Mouse (Mus musculus) neural tube, embryonic 11.5 days (tissue): ENCODE data around the gene Resp18. TPM values are rescaled to one million over a fixed set of nuclear protein-coding genes. Genes with fewer than 3 reads are reported as not detected.

Experiments
- ATAC-seq: fragments of 200-750 bp; cut with Nextera tagmentation; 2 replicates; pipeline ENCODE4 v1.8.0; 2017; ENCODE audit warnings: moderate number of reproducible peaks, mild to moderate bottlenecking, moderate TSS enrichment, moderate library complexity; ENCODE audit not compliant: insufficient read depth, low FRiP score, low TSS enrichment
- DNase-seq: peaks from one replicate; pipeline ENCODE4 v3.0.0-alpha.2; 2015; ENCODE audit warnings: low spot score
- H3K27ac ChIP-seq: fragments of 300-500 bp; sonication (generic); 2 replicates; pipeline ENCODE4 v1.5.1; 2014; ENCODE audit warnings: low read depth, mild to moderate bottlenecking, low read length
- H3K27me3 ChIP-seq: fragments of 300-500 bp; sonication (generic); 2 replicates; pipeline ENCODE4 v1.6.1; 2014; ENCODE audit warnings: mild to moderate bottlenecking, low read length, mixed read lengths; ENCODE audit not compliant: control insufficient read depth, insufficient read depth
- H3K36me3 ChIP-seq: fragments of 300-500 bp; sonication (generic); 2 replicates; pipeline ENCODE4 v1.6.1; 2014; ENCODE audit warnings: mild to moderate bottlenecking, low read length, moderate library complexity, mixed read lengths; ENCODE audit not compliant: control insufficient read depth, insufficient read depth
- H3K4me1 ChIP-seq: fragments of 300-500 bp; sonication (generic); 2 replicates; pipeline ENCODE4 v1.6.1; 2014; ENCODE audit warnings: low read length, mixed read lengths; ENCODE audit not compliant: control insufficient read depth, insufficient read depth
- H3K4me2 ChIP-seq: fragments of 300-500 bp; sonication (generic); 2 replicates; pipeline ENCODE4 v1.6.1; 2014; ENCODE audit warnings: low read depth, mild to moderate bottlenecking, moderate library complexity
- H3K4me3 ChIP-seq: fragments of 300-500 bp; sonication (generic); 2 replicates; pipeline ENCODE4 v1.5.1; 2014; ENCODE audit warnings: low read depth, low read length
- H3K9ac ChIP-seq: fragments of 300-500 bp; sonication (generic); 2 replicates; pipeline ENCODE4 v1.6.1; 2014; ENCODE audit warnings: mild to moderate bottlenecking, low read length
- H3K9me3 ChIP-seq: fragments of 300-500 bp; sonication (generic); 2 replicates; pipeline ENCODE4 v1.6.1; 2016; ENCODE audit warnings: low read length; ENCODE audit not compliant: control insufficient read depth
- WGBS: fragments of 180-500 bp; shearing (Covaris S2); extraction: QIAGEN DNeasy Blood & Tissue Kit; methylation state at CpG from one replicate; pipeline ENCODE4 v1.1.7; 2014; 5-methylcytosine and 5-hydroxymethylcytosine counted together
- polyA plus RNA-seq: library from polyadenylated mRNA; unstranded; fragments of >200 nt; fragmentation: Nextera tagmentation; extraction: Ambion mirVana; gene quantifications from 2 replicates; pipeline ENCODE4 v1.2.1, GENCODE M21; 2014

The Resp18 gene
- polyA plus RNA-seq, 1 experiment from 2014 or later: 35.0 TPM

GRCm38 (mm10) chr1:75231664-75232152 lies 46.5 kb downstream of the Resp18 start, which contains the start of gene A630095N17Rik:
Gene A630095N17Rik (minus strand): TSS chr1:75232102.
- no peaks in the 10 kb centered on the region for H3K36me3 ChIP-seq
- no peak within 1 kb of the TSS for H3K9ac ChIP-seq
- H3K4me1 ChIP-seq: no peaks in the 10 kb centered on the region
- H3K27me3 ChIP-seq: no peaks in the 10 kb centered on the region
- DNase-seq (no peak), ATAC-seq (no peak)
- no peak within 1 kb of the TSS for H3K27ac ChIP-seq
- WGBS: 78% methylated on average over 5 of the region's 5 CpGs
- no peak within 1 kb of the TSS for H3K4me2 ChIP-seq
- no peak within 1 kb of the TSS for H3K4me3 ChIP-seq
- H3K9me3 ChIP-seq: no peaks in the 10 kb centered on the region

- no peaks in the 10 kb centered on the region for H3K36me3 ChIP-seq
- no peaks in the 10 kb centered on the region for H3K9me3 ChIP-seq
- no peak overlapping the region for H3K9ac ChIP-seq
- H3K27ac ChIP-seq: no peak overlapping the region
- H3K4me1 ChIP-seq: no peaks in the 10 kb centered on the region
- no peak overlapping the region for H3K4me3 ChIP-seq
- H3K4me2 ChIP-seq: no peak overlapping the region
- DNase-seq (no peak), ATAC-seq (no peak)
- WGBS: 79% methylated on average over 4 of the region's 4 CpGs
- H3K27me3 ChIP-seq: no peaks in the 10 kb centered on the region
These were observed 47.0 kb downstream of the Resp18 start for GRCm38 (mm10) chr1:75231224-75231623.

GRCm38 (mm10) chr1:75230335-75230994 lies 47.8 kb downstream of the Resp18 start:
- no peaks in the 10 kb centered on the region for H3K36me3 ChIP-seq
- WGBS: 73% methylated on average over 7 of the region's 7 CpGs
- DNase-seq: no peak
- no peaks in the 10 kb centered on the region for H3K4me1 ChIP-seq
- H3K9ac ChIP-seq: no peak overlapping the region
- H3K27me3 ChIP-seq: no peaks in the 10 kb centered on the region
- no peaks in the 10 kb centered on the region for H3K9me3 ChIP-seq
- no peak overlapping the region for H3K4me2 ChIP-seq
- no peak for ATAC-seq
- no peak overlapping the region for H3K4me3 ChIP-seq
- no peak overlapping the region for H3K27ac ChIP-seq

- DNase-seq (no peak), ATAC-seq (no peak)
- Histone ChIP-seq H3K9me3 (no peaks in the 10 kb centered on the region), H3K27ac (no peak overlapping the region), H3K4me3 (no peak overlapping the region), H3K27me3 (no peaks in the 10 kb centered on the region), H3K4me1 (no peaks in the 10 kb centered on the region), H3K9ac (no peak overlapping the region), H3K4me2 (no peak overlapping the region), H3K36me3 (no peaks in the 10 kb centered on the region)
- 79% methylated on average over 4 of the region's 4 CpGs for WGBS
These were observed 49.1 kb downstream of the Resp18 start for GRCm38 (mm10) chr1:75229158-75229557.

GRCm38 (mm10) chr1:75227653-75228052 lies 50.6 kb downstream of the Resp18 start:
- Histone ChIP-seq H3K9ac (no peak overlapping the region), H3K4me2 (no peak overlapping the region), H3K27me3 (0 out of 2 replicates have a peak, but pooled peaks cover 3% of the 10 kb centered on the region), H3K4me1 (no peaks in the 10 kb centered on the region), H3K9me3 (no peaks in the 10 kb centered on the region), H3K4me3 (no peak overlapping the region), H3K36me3 (no peaks in the 10 kb centered on the region), H3K27ac (no peak overlapping the region)
- WGBS: 69% methylated on average over 1 of the region's 1 CpGs
- ATAC-seq (no peak), DNase-seq (no peak)

- Histone ChIP-seq H3K9me3 (no peaks in the 10 kb centered on the region), H3K4me1 (no peaks in the 10 kb centered on the region), H3K9ac (no peak overlapping the region), H3K27me3 (0 out of 2 replicates have a peak, but pooled peaks cover 7% of the 10 kb centered on the region), H3K4me3 (no peak overlapping the region), H3K4me2 (no peak overlapping the region), H3K27ac (no peak overlapping the region), H3K36me3 (no peaks in the 10 kb centered on the region)
- 71% methylated on average over 2 of the region's 2 CpGs for WGBS
- DNase-seq (no peak), ATAC-seq (no peak)
These were observed 52.1 kb downstream of the Resp18 start for GRCm38 (mm10) chr1:75226138-75226537.

GRCm38 (mm10) chr1:75225473-75225872 lies 52.7 kb downstream of the Resp18 start:
- 69% methylated on average over 3 of the region's 3 CpGs for WGBS
- Histone ChIP-seq H3K9me3 (no peaks in the 10 kb centered on the region), H3K27ac (no peak overlapping the region), H3K4me1 (no peaks in the 10 kb centered on the region), H3K4me3 (no peak overlapping the region), H3K4me2 (no peak overlapping the region), H3K9ac (no peak overlapping the region), H3K27me3 (peaks cover 12% of the 10 kb centered on the region), H3K36me3 (no peaks in the 10 kb centered on the region)
- DNase-seq (no peak), ATAC-seq (no peak)

- Histone ChIP-seq H3K36me3 (no peaks in the 10 kb centered on the region), H3K4me1 (peaks cover 12% of the 10 kb centered on the region), H3K9me3 (no peaks in the 10 kb centered on the region; the same call in 1 of the 2 replicates), H3K4me2 (no peak overlapping the region), H3K4me3 (no peak overlapping the region), H3K27ac (no peak overlapping the region), H3K9ac (no peak overlapping the region), H3K27me3 (peaks cover 32% of the 10 kb centered on the region)
- DNase-seq: no peak
- ATAC-seq: no peak
- WGBS: 74% methylated on average over 6 of the region's 6 CpGs
These were observed 54.7 kb downstream of the Resp18 start for GRCm38 (mm10) chr1:75223532-75223931.

GRCm38 (mm10) chr1:75222926-75223325 lies 55.3 kb downstream of the Resp18 start:
- Histone ChIP-seq H3K27me3 (peaks cover 37% of the 10 kb centered on the region), H3K27ac (no peak overlapping the region), H3K4me1 (peaks cover 13% of the 10 kb centered on the region), H3K4me2 (no peak overlapping the region), H3K9ac (no peak overlapping the region), H3K9me3 (no peaks in the 10 kb centered on the region; the same call in 1 of the 2 replicates), H3K4me3 (no peak overlapping the region), H3K36me3 (no peaks in the 10 kb centered on the region)
- DNase-seq (no peak), ATAC-seq (no peak)
- 82% methylated on average over 6 of the region's 6 CpGs for WGBS
